Mouse (Mus musculus) adrenal gland, postnatal 10 days (tissue): Measurements from ENCODE around the gene Lck. TPM values are rescaled to one million over a fixed set of nuclear protein-coding genes. Genes with fewer than 3 reads are reported as not detected.

ENCODE experiments used
- DNase-seq: peaks from one replicate; pipeline ENCODE4 v3.0.0; 2021; ENCODE audit warnings: mixed read lengths
- microRNA-seq: library from miRNA; unstranded; fragments of <30 nt; microRNA quantifications from one replicate; pipeline ENCODE4 v1.2.0, GENCODE M21; 2021
- total RNA-seq, 2 experiments: library from RNA; stranded (reverse); gene quantifications; 2 replicates each; pipeline ENCODE4 v1.2.3; 2021

Lck gene
- total RNA-seq, 2 experiments from 2014 or later = 8.1 to 9.8 TPM

- no peak for DNase-seq
Measured at GRCm38 (mm10) chr4:129508834-129509600, 64.4 kb downstream of the Lck start.

- DNase-seq = no peak
Measured at GRCm38 (mm10) chr4:129508237-129508515, 65.3 kb downstream of the Lck start.

GRCm38 (mm10) chr4:129507434-129508236 is 65.8 kb downstream of the Lck start:
- DNase-seq = no peak

GRCm38 (mm10) chr4:129505511-129505910 is 67.9 kb downstream of the Lck start:
- peak; percentile 54 for DNase-seq

- no peak for DNase-seq
Measured at GRCm38 (mm10) chr4:129502901-129503444, 70.5 kb downstream of the Lck start.

- no peak for DNase-seq
Measured at GRCm38 (mm10) chr4:129502327-129502888, 71.0 kb downstream of the Lck start.

GRCm38 (mm10) chr4:129500607-129501566 is 72.6 kb downstream of the Lck start:
- peak; percentile 94 for DNase-seq

- DNase-seq = no peak
Measured at GRCm38 (mm10) chr4:129500017-129500416, 73.4 kb downstream of the Lck start.

GRCm38 (mm10) chr4:129498941-129499340 is 74.5 kb downstream of the Lck start:
- no peak for DNase-seq

Small RNA genes lying within 50 kb of the gene (microRNA-seq; reads per million reads assigned to microRNA genes)
- not detected for gene Mir8119

Other genes starting within 250 kb of the Lck start
- gene Rbbp4, start 238.3 kb downstream of the Lck start, total RNA-seq = 100 to 1,000 TPM; 142 to 146 TPM
- gene Zbtb8os, start 237.9 kb downstream of the Lck start, total RNA-seq = 10 to 100 TPM; 41.1 to 41.5 TPM
- gene Zbtb8a, start 195.5 kb downstream of the Lck start, total RNA-seq = 10 to 100 TPM; 10.1 to 10.7 TPM
- gene Zbtb8b, start 132.8 kb downstream of the Lck start, total RNA-seq = under 1 TPM; 0.33 to 0.39 TPM
- 10 to 100 TPM; 41.3 to 45.7 TPM for gene Bsdc1, start 112.1 kb downstream of the Lck start, total RNA-seq
- not detected for gene Tssk3, start 82.6 kb downstream of the Lck start, total RNA-seq
- gene Fam229a, start 82.5 kb downstream of the Lck start, total RNA-seq = not detected
- gene Marcksl1, start 60.1 kb downstream of the Lck start, total RNA-seq = 10 to 100 TPM; 75.3 to 85.9 TPM
- 10 to 100 TPM; 54.5 to 59.1 TPM for gene Hdac1, start 30.9 kb downstream of the Lck start, total RNA-seq
- 10 to 100 TPM; 24.4 to 28.1 TPM for gene Fam167b, start 4.9 kb upstream of the Lck start, total RNA-seq
- 100 to 1,000 TPM; 192 to 198 TPM for gene Eif3i, start 27.0 kb upstream of the Lck start, total RNA-seq
- gene Tmem234, start 27.0 kb upstream of the Lck start, total RNA-seq = 10 to 100 TPM; 83.6 to 86.2 TPM
- 1 to 10 TPM in 1 of 2 experiments, under 1 TPM in 1; 0.99 to 2.0 TPM for gene Dcdc2b, start 40.6 kb upstream of the Lck start, total RNA-seq
- gene Iqcc, start 45.5 kb upstream of the Lck start, total RNA-seq = 10 to 100 TPM; 17.4 to 28.2 TPM
- gene Ccdc28b, start 50.3 kb upstream of the Lck start, total RNA-seq = 10 to 100 TPM; 59.4 to 64.4 TPM
- gene Txlna, start 67.4 kb upstream of the Lck start, total RNA-seq = 10 to 100 TPM; 56.7 to 61.2 TPM
- gene Kpna6, start 99.1 kb upstream of the Lck start, total RNA-seq = 10 to 100 TPM; 70.4 to 80.6 TPM
- 10 to 100 TPM in 1 of 2 experiments, 1 to 10 TPM in 1; 9.7 to 11.4 TPM for gene Tmem39b, start 123.2 kb upstream of the Lck start, total RNA-seq
- gene Khdrbs1, start 168.7 kb upstream of the Lck start, total RNA-seq = 10 to 100 TPM; 64.3 to 83.7 TPM
- 100 to 1,000 TPM; 260 to 289 TPM for gene Ptp4a2, start 237.6 kb upstream of the Lck start, total RNA-seq